ENCODE assay signal across 16 mouse cellular contexts in the genomic region with DNA sequence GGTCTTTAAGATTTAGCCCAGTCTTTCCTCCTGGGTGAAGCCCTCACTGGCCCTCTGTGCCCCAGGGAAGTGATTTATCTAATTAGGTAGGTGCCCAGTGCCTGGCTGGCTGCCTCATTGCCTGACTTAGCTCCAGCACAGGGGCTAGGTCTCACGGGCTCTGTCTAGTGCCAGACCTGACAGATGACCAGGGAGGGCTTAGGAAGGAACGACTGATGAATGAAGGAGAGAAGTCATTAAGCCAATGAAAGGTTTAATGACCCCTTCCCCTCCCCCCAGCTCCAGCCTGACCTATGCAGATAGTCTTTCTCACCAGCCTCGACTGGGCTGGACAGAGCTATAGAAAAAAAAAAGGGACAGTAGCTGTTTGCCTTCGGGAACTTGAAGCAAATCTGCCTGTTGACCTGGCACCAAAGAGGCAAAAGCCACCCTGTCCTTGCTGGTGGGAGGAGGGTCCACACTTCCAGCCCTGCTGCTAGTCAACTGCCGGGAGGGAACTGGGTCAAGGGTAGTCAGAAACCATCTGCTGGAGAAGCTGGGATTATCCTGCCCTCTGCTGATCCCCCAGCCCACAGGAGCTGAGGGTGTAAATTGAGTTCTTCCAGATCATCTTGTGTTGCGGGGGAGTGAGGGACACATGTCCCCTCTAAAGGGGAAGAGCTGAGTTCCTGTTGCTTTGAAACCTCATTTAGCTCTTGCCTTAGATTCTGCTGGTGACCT. TPM values are rescaled to one million over a fixed set of nuclear protein-coding genes. Genes with fewer than 3 reads are reported as not detected.
"Had no signal": no experiment of that assay in that cellular context is flagged by ENCODE, and none has a peak within 500 bp of the region (broad histone marks: within the 10 kb centered on the region; RNA-seq: fewer than 3 reads in every experiment).

No protein-coding gene starts in this region.

- H3K9me3 ChIP-seq: hindbrain, embryonic 10.5 days; hindbrain, embryonic 12.5 days; intestine, embryonic 15.5 days; kidney, embryonic 15.5 days; limb, embryonic 13.5 days; limb, embryonic 15.5 days; liver, embryonic 12.5 days had no signal

- H3K27ac ChIP-seq: heart, adult 2 months; hindbrain, embryonic 10.5 days; hindbrain, embryonic 12.5 days; hindbrain, embryonic 14.5 days; intestine, embryonic 15.5 days; kidney, embryonic 15.5 days; layer of hippocampus, adult 2 months; left cerebral cortex, adult 2 months; limb, embryonic 13.5 days; limb, embryonic 15.5 days; liver, embryonic 12.5 days; liver, embryonic 14.5 days had no signal

- H3K36me3 ChIP-seq: hindbrain, embryonic 10.5 days; hindbrain, embryonic 12.5 days; intestine, embryonic 15.5 days; kidney, embryonic 15.5 days; limb, embryonic 13.5 days; limb, embryonic 15.5 days; liver, embryonic 12.5 days had no signal

- H3K4me2 ChIP-seq: heart, embryonic 11.5 days; hindbrain, embryonic 12.5 days; hindbrain, embryonic 14.5 days; intestine, embryonic 15.5 days; kidney, embryonic 15.5 days; limb, embryonic 13.5 days; limb, embryonic 15.5 days; liver, embryonic 12.5 days had no signal

- ATAC-seq: hindbrain, embryonic 16.5 days; inflammation-experienced regulatory T-cells, adult 6 months; intestine, embryonic 15.5 days; intestine, postnatal 0 days; liver, embryonic 12.5 days had no signal

- H3K4me3 ChIP-seq: heart, adult 2 months; hindbrain, embryonic 10.5 days; hindbrain, embryonic 12.5 days; intestine, embryonic 15.5 days; kidney, embryonic 15.5 days; layer of hippocampus, adult 2 months; left cerebral cortex, adult 2 months; limb, embryonic 13.5 days; limb, embryonic 15.5 days; liver, embryonic 12.5 days had no signal

- H3K9ac ChIP-seq: hindbrain, embryonic 12.5 days; hindbrain, embryonic 14.5 days; intestine, embryonic 15.5 days; kidney, embryonic 15.5 days; limb, embryonic 13.5 days; limb, embryonic 15.5 days; liver, embryonic 12.5 days; liver, embryonic 14.5 days had no signal

RNA-seq across cellular contexts. Expression of gene Inhbb, which starts 2.3 kb away (rescaled TPM):
- polyA plus RNA-seq: inflammation-experienced regulatory T-cells, adult 6 months had no signal
